Mouse (Mus musculus): ENCODE measurements around the gene Sypl2. TPM values are rescaled to one million over a fixed set of nuclear protein-coding genes. Genes with fewer than 3 reads are reported as not detected.

The Sypl2 gene
- polyA plus RNA-seq (2012; rRNA removed), result 1.0 and 1.2 TPM in 2 replicates

GRCm38 (mm10) chr3:108226558-108227350 is at the start of gene Sypl2:
Gene Sypl2 (minus strand): TSS chr3:108226648.

GRCm38 (mm10) chr3:108256719-108257637 is 30.5 kb upstream of the Sypl2 start, which contains the start of gene Psma5:
Gene Psma5 (plus strand): TSS chr3:108256926.

GRCm38 (mm10) chr3:108210771-108211139 is 15.7 kb downstream of the Sypl2 start, which contains the start of gene Atxn7l2:
Gene Atxn7l2 (minus strand): TSS chr3:108210934.

GRCm38 (mm10) chr3:108200329-108201323 is 25.8 kb downstream of the Sypl2 start, which contains the start of gene Cyb561d1:
Gene Cyb561d1 (minus strand): TSS chr3:108201212.

GRCm38 (mm10) chr3:108186098-108187047 is 40.1 kb downstream of the Sypl2 start, which contains the start of gene Amigo1:
Gene Amigo1 (plus strand): TSS chr3:108186335.

Other genes starting within 250 kb of the Sypl2 start
- gene Gstm2, start 240.2 kb downstream of the Sypl2 start, polyA plus RNA-seq (2012; rRNA removed), result 12.0 and 24.8 TPM in 2 replicates
- gene Gstm1, start 208.7 kb downstream of the Sypl2 start, polyA plus RNA-seq (2012; rRNA removed), result 18.9 and 24.1 TPM in 2 replicates
- gene Gstm4, start 181.8 kb downstream of the Sypl2 start, polyA plus RNA-seq (2012; rRNA removed), result 9.9 and 12.1 TPM in 2 replicates
- 53.1 and 80.6 TPM in 2 replicates for gene Ampd2, start 140.0 kb downstream of the Sypl2 start, polyA plus RNA-seq (2012; rRNA removed)
- 0.70 and 0.80 TPM in 2 replicates for gene Gnat2, start 133.9 kb downstream of the Sypl2 start, polyA plus RNA-seq (2012; rRNA removed)
- gene Gnai3, start 80.5 kb downstream of the Sypl2 start, polyA plus RNA-seq (2012; rRNA removed), result 113 and 128 TPM in 2 replicates
- 0.31 and 0.49 TPM in 2 replicates for gene Gpr61, start 71.8 kb downstream of the Sypl2 start, polyA plus RNA-seq (2012; rRNA removed)
- 5.8 and 7.9 TPM in 2 replicates for gene Amigo1, start 40.3 kb downstream of the Sypl2 start, polyA plus RNA-seq (2012; rRNA removed)
- gene Cyb561d1, start 25.4 kb downstream of the Sypl2 start, polyA plus RNA-seq (2012; rRNA removed), result 6.1 and 6.2 TPM in 2 replicates
- gene Atxn7l2, start 15.7 kb downstream of the Sypl2 start, polyA plus RNA-seq (2012; rRNA removed), result 28.3 and 33.0 TPM in 2 replicates
- gene Psma5, start 30.3 kb upstream of the Sypl2 start, polyA plus RNA-seq (2012; rRNA removed), result 173 and 208 TPM in 2 replicates
- 39.7 and 41.4 TPM in 2 replicates for gene Sort1, start 57.4 kb upstream of the Sypl2 start, polyA plus RNA-seq (2012; rRNA removed)
- 0.47 and 1.5 TPM in 2 replicates for gene Mybphl, start 138.3 kb upstream of the Sypl2 start, polyA plus RNA-seq (2012; rRNA removed)
- 104 and 117 TPM in 2 replicates for gene Psrc1, start 157.2 kb upstream of the Sypl2 start, polyA plus RNA-seq (2012; rRNA removed)
- 67.6 and 95.9 TPM in 2 replicates for gene Celsr2, start 188.9 kb upstream of the Sypl2 start, polyA plus RNA-seq (2012; rRNA removed)
- 131 and 259 TPM in 2 replicates for gene Sars, start 218.6 kb upstream of the Sypl2 start, polyA plus RNA-seq (2012; rRNA removed)

All from central nervous system, embryonic 11.5 days (tissue).